Mouse (Mus musculus): ENCODE data around the gene Celf2.

Gene Celf2

GRCm38 (mm10) chr2:6705475-6705874 lies 803.9 kb downstream of the Celf2 start:
- intact Hi-C loops (cut with DNase I) = no loop called here

GRCm38 (mm10) chr2:6704804-6705203 lies 804.6 kb downstream of the Celf2 start:
- intact Hi-C loops (cut with DNase I) = no loop called here

GRCm38 (mm10) chr2:6704342-6704741 lies 805.0 kb downstream of the Celf2 start:
- intact Hi-C loops (cut with DNase I) = no loop called here

- intact Hi-C loops (cut with DNase I) = no loop called here
Observed at GRCm38 (mm10) chr2:6696326-6696725, 813.0 kb downstream of the Celf2 start.

GRCm38 (mm10) chr2:6695353-6695951 lies 813.9 kb downstream of the Celf2 start:
- intact Hi-C loops (cut with DNase I) = no loop called here

GRCm38 (mm10) chr2:6689689-6690088 lies 819.7 kb downstream of the Celf2 start:
- intact Hi-C loops (cut with DNase I) = no loop called here

- intact Hi-C loops (cut with DNase I) = no loop called here
Observed at GRCm38 (mm10) chr2:6678231-6678630, 831.1 kb downstream of the Celf2 start.

GRCm38 (mm10) chr2:6677457-6677856 lies 831.9 kb downstream of the Celf2 start:
- intact Hi-C loops (cut with DNase I) = no loop called here

- intact Hi-C loops (cut with DNase I) = no loop called here
Observed at GRCm38 (mm10) chr2:6674401-6674800, 835.0 kb downstream of the Celf2 start.

GRCm38 (mm10) chr2:6673418-6673817 lies 835.9 kb downstream of the Celf2 start:
- intact Hi-C loops (cut with DNase I) = no loop called here

GRCm38 (mm10) chr2:6667611-6668010 lies 841.8 kb downstream of the Celf2 start:
- intact Hi-C loops (cut with DNase I) = no loop called here

GRCm38 (mm10) chr2:6659834-6660233 lies 849.5 kb downstream of the Celf2 start:
- intact Hi-C loops (cut with DNase I) = no loop called here

- intact Hi-C loops (cut with DNase I) = no loop called here
Observed at GRCm38 (mm10) chr2:6653719-6654118, 855.6 kb downstream of the Celf2 start.

- intact Hi-C loops (cut with DNase I) = no loop called here
Observed at GRCm38 (mm10) chr2:6651697-6652096, 857.7 kb downstream of the Celf2 start.

- intact Hi-C loops (cut with DNase I) = no loop called here
Observed at GRCm38 (mm10) chr2:6648877-6649276, 860.5 kb downstream of the Celf2 start.

GRCm38 (mm10) chr2:6647028-6647427 lies 862.3 kb downstream of the Celf2 start:
- intact Hi-C loops (cut with DNase I) = no loop called here

GRCm38 (mm10) chr2:6646325-6646724 lies 863.0 kb downstream of the Celf2 start:
- intact Hi-C loops (cut with DNase I) = no loop called here

GRCm38 (mm10) chr2:6642222-6642850 lies 867.0 kb downstream of the Celf2 start:
- intact Hi-C loops (cut with DNase I) = no loop called here

GRCm38 (mm10) chr2:6639370-6639769 lies 870.0 kb downstream of the Celf2 start:
- intact Hi-C loops (cut with DNase I) = no loop called here

GRCm38 (mm10) chr2:6637147-6637546 lies 872.2 kb downstream of the Celf2 start:
- intact Hi-C loops (cut with DNase I) = no loop called here

GRCm38 (mm10) chr2:6634899-6635298 lies 874.5 kb downstream of the Celf2 start:
- intact Hi-C loops (cut with DNase I) = no loop called here

- intact Hi-C loops (cut with DNase I) = no loop called here
Observed at GRCm38 (mm10) chr2:6633115-6633514, 876.2 kb downstream of the Celf2 start.

GRCm38 (mm10) chr2:6623802-6624201 lies 885.6 kb downstream of the Celf2 start:
- intact Hi-C loops (cut with DNase I) = no loop called here
